Mouse (Mus musculus) layer of hippocampus, postnatal 36 days (tissue): ENCODE data around the gene Wdr37. TPM values are rescaled to one million over a fixed set of nuclear protein-coding genes. Genes with fewer than 3 reads are reported as not detected.

ENCODE experiments used
- microRNA-seq, 2 experiments: library from miRNA; unstranded; fragments of <30 nt; microRNA quantifications; one replicate each; pipeline ENCODE4 v1.2.0; 2021
- total RNA-seq, 2 experiments: library from RNA; stranded (reverse); gene quantifications; 2 replicates each; pipeline ENCODE4 v1.2.3; 2021

Wdr37 gene
- total RNA-seq, 2 experiments from 2014 or later = 95.8 to 101 TPM

Small RNAs within 50 kb of the gene (microRNA-seq; reads per million reads assigned to microRNA genes)
- gene Gm22750 = 0 reads per million in 2 experiments

Other genes starting within 250 kb of the Wdr37 start
- 10 to 100 TPM; 35.7 to 40.8 TPM for gene Idi1, start 13.6 kb upstream of the Wdr37 start, total RNA-seq
- gene Gm9745, start 76.3 kb upstream of the Wdr37 start, total RNA-seq = not detected
- not detected for gene Idi2, start 81.0 kb upstream of the Wdr37 start, total RNA-seq
- 10 to 100 TPM; 37.2 to 41.0 TPM for gene Gtpbp4, start 124.2 kb upstream of the Wdr37 start, total RNA-seq
- gene Larp4b, start 222.0 kb upstream of the Wdr37 start, total RNA-seq = 10 to 100 TPM; 68.8 to 73.1 TPM